Mouse (Mus musculus): Measurements from ENCODE around the gene Olfr1462.

The Olfr1462 gene

DNA sequence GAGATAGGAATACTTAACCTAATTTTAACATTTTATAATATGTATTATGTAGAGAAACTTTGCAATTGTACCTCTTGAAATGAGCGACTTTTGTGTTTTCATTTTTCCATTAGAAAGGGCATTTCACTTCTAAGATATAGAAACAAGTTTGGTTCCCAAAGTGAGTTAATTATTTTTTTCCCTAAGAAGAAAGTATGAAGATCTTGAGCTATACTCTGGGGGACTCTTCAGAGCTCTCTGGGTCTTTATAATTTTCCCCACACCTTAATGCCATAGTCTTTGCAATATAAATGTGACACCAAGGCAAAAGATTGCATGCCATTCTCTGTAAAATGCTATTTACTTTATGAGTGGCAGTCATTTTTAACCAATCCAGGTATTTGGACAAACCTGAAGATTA is at the start of gene Olfr1462:
Gene Olfr1462 (plus strand): TSS at position 301 of the 400 bp plus-strand sequence.
- DNase-seq: no peak

GRCm38 (mm10) chr19:13149449-13149848 is 36.1 kb upstream of the Olfr1462 start, which contains the start of gene Olfr1459:
Gene Olfr1459, minus strand, starts transcription at chr19:13149549.
- DNase-seq: no peak

DNA sequence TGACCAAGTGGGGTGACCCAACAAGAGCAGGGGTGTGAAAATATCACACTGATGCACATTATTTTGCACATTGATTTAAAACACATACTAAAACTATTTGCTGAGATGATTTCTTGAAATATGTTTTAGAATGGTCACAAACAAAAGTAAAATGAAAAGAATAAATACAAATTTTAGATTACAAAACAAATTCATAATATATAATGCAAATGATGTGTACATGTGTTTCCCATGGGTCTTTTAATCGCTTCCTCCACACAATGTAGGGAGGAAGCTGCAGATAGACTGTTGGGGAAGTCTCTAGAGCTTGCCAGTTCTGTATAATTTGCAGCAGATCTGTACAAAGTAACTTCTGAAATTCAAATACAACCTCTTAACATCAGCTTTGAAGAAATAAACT is 22.8 kb upstream of the Olfr1462 start, which contains the start of gene Olfr1461:
Gene Olfr1461 (plus strand): TSS at position 301 of the 400 bp plus-strand sequence.
- DNase-seq: no peak

DNA sequence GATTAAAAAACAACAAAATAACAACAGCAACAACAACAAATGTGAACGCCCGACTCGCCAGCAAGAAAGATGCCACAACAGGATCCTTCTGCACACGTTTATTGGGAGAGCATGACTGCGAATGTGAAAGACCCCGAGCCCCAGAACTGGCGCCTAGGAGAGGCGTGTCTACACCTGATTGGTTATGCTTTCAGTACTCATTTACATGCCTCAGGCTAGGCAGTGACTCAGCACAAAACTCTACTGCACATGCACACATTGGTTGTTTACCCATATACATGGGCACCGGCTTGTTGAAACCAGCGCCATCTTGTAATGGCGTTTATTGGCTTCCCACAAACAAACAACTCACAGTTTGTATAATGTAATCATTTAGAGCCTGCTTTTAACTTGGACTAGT is 36.1 kb downstream of the Olfr1462 start:
- no peak for DNase-seq

DNA sequence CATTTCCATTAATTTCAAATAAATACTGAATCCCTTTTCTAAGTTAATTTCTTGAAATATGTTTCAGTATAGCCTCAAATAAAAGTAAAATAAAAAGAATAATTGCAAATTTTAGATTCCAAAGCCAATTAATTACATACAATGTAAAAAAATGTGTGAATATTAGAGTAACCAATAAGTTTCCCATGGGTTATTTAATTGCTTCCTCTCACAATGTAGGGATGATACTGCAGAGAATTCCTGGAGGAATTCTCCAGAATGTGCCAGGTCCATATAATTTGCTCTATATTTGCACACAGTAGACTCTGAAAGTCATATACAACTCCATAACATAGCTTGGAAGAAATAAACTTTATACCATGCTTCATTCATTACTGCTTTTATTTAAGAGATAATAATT is 45.5 kb downstream of the Olfr1462 start, which contains the start of gene Olfr1463:
Gene Olfr1463 (plus strand): TSS at position 301 of the 400 bp plus-strand sequence.
- DNase-seq: no peak

All from cerebellum, postnatal 36 days (tissue).